Mouse (Mus musculus) gastrocnemius, postnatal 10 days (tissue): Measurements from ENCODE around the gene Treml1. TPM values are rescaled to one million over a fixed set of nuclear protein-coding genes. Genes with fewer than 3 reads are reported as not detected.
"Not testable (repeated sequence)": the region's sequence is repeated elsewhere in the genome, so short reads cannot be mapped to it uniquely, and the experiment has no call there.

ENCODE experiments used
- DNase-seq: peaks from one replicate; pipeline ENCODE4 v3.0.0; 2021; ENCODE audit warnings: mixed read lengths
- long read RNA-seq, 2 experiments: library from polyadenylated mRNA; stranded (forward); transcript quantifications; one replicate each; pipeline ENCODE4 v2.0.0; 2021
- total RNA-seq, 2 experiments: library from RNA; stranded (reverse); gene quantifications; 2 replicates each; pipeline ENCODE4 v1.2.3; 2021

Gene Treml1
- total RNA-seq, result not detected
- long read RNA-seq, experiment 1, result 0 reads
- long read RNA-seq, experiment 2, result 0 reads

DNA sequence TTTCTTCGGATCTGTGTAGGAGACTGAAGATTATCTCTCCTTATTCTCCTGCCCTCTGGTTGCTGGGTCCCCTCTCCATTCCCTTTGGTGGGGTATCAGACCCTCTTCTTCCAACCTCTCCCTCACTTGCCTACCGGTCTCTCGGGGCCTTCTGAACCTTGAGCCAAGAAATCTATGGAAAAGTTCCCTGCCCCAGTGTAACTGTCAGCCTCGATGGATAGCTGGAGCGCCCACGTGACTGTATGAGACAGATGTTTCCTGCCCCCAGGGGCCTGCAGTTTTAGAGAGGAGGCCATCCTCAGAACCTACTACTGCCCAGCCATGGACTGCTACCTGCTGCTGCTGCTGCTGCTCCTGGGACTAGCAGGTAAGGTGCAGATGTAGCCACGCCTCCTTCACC, at the start of gene Treml1:
Gene Treml1, plus strand, starts transcription at position 301 of the 400 bp plus-strand sequence.
- DNase-seq, result no peak

DNA sequence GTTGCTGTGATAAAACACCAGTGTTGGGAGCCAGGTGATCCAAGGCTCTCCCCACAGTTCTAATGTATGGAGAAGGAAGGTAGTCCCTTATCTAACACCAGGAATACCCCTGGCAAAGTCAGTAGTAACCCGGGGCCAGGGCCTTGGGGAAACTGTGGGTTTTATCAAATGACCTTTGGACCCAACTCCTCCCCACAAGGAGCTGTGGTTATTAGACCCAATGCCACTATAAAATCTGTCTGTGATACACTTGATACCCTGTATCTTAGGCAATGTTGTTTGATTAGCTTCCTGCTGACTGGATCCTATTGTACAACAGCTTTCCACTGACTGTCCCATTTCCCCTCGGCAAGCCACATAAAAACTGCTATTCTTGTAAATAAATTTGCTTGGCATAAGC, 47.6 kb upstream of the Treml1 start:
- no peak for DNase-seq

DNA sequence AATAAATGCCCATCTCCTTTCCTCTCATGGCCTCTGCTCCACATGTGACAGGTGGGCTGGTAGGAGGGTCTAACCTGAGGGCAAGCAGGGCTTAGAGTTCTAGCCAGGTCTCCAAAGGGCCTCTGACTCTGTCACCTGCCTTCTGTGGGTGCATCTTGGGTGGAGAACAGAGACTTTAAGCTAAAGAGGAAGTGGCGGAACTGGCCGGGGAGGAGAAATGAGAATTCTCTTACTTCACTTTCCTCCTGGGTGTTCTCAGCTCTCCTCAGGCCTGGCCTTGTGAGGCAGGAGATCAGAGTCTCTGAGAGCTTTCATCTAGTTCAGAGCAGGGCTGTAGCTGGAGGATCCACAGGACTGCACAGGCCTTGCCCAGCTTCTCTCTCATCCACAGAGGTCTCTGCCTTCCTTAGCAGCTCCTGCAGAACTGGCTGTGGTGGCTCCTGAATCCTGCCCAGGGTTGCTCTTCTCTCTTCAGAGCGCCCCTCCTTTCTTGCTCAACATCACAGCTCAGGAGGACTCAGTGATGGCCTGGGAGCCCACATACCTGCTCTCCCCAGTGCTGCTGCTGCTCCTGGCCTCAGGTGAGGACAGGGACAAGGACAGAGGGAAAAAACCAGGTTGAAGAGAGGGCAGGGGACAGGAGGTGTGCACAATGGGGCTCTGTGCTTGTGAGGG, 43.7 kb upstream of the Treml1 start, which contains the start of gene B430306N03Rik:
Gene B430306N03Rik, plus strand, starts transcription at position 237 of the 675 bp plus-strand sequence.
- DNase-seq, result not testable (repeated sequence)

DNA sequence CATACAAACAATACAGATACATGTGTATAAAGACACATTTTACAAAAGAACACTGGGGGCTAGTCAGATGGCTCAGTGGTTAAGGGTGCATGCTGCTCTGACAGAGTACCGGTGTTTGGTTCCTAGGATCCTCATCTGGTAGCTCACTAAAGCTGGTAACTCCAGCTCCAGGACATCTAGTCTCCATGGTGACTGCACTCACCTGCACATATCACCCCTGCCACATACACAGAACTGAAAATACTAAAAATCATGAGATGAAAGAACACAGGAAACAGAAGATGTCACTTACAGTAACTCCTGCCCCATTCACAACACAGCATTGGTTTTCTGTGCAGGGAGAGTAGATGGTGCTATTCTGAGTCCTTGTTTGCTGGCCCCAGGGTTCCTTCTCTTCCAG, 41.0 kb upstream of the Treml1 start:
- DNase-seq, result no peak

DNA sequence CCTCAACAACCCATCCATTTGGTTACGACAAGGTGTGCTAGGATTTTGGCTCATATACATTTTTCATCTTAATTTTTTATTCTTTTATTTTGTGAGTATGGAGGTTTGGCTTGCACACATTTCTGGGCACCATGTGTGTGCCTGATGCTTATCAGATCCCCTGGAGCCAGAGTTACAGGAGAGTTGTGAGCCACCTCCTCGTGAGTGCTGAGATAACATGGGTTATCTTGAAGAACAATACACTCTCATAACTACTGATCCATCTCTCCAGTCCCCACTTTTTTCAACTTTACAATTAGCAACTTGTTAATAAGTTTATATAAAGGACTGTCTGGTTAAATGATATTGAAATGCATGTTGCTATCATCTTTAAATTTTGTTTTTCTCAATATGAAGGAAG, 38.4 kb upstream of the Treml1 start:
- DNase-seq, result no peak

- DNase-seq, result no peak
Measured at GRCm38 (mm10) chr17:48323236-48323635, 36.5 kb upstream of the Treml1 start.

GRCm38 (mm10) chr17:48324258-48324657, 35.5 kb upstream of the Treml1 start:
- no peak for DNase-seq

DNA sequence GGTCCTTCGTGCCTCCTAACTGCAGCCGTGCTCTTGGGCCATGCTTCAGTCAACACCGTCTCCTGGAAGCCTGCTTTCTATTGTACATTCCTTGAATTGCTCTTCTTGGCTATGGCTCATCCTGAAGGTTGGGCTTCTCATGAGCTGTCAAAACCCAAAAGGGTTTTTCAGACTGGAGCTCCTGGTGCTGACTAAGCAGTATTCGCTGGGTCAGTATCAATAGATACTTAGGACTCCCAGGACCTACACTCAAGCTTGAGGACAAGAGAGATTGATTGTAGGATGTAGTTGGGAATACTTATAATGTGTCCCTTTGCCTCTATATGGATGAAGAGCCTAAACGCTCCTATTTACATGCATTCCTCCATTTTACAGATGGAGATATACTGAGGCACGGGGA, 34.6 kb upstream of the Treml1 start:
- DNase-seq, result no peak

DNA sequence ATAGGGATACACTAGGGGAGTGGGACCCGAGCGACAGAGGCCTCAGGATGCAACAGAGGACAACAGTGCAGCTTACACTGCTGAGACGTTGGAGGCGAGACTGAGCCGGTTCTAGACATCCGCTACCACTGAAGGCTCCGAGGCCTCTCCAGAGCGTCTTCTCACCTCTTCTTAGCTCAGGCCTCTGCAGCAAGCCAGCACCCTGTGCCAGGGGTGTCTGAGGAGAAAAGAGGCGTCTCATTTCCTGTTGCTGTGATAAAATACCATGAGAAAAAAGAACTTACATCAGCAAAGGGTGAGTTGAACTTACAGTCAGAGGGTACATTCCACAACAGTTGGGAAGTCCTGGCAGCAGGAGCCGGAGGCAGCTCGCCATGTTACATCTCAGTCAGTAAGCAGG, 34.1 kb upstream of the Treml1 start:
- no peak for DNase-seq

DNA sequence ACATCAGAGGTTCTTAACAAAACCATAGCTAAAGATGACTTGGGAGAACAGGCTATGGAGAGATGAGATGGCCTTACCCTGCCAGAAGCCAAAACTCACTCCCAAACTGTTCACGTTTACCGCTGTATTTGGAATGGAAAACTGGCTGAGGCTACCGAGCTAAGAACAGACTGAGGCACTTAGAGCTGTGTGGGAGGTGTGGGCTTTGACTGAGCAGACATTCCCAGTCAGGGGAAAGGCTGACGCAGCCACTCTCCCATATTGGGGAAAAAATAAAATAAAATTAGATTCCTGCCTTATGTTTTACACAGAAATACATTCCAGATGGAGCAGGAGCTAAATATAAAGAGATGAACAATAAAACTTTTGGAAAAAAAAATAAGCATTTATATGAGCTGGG, 33.1 kb upstream of the Treml1 start:
- DNase-seq, result no peak

DNA sequence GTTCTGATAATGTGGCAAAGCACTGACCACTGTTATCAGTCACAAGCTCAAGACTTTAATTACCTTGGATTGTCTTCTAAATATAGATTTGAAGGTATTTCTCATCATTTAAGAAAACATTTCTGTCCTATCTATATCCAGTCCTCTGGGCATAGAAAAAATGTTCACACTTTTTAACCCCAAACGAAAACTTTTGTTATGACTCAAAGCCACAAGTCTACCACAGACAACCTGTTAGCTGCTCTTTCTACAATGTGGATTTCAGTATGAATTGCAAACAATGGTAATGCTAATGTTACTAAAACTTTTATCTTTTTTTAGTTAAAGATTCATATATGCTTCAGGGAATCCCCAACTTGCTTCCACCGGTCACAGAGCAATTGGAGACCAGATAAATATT, 27.2 kb upstream of the Treml1 start:
- no peak for DNase-seq

DNA sequence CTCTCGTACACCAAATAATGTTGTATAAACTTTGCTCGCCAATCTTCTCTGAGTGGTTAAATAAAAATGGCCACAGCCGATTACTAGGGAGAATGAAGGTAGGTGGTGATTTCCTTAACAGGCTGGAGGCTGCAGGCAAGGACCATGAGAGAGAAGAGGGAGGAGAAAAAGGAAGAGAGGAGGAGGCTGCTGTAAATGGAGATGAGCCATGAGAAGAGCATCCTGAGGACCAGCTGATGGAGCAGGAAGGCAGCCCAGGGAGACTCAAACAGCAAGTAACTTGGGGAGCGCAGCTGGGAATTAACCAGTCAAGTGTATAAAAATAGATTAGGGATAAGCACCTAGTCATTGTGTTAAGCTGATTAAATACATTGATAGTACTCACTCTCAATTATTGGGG, 25.5 kb upstream of the Treml1 start:
- no peak for DNase-seq

- peak; percentile 87 for DNase-seq
Measured at GRCm38 (mm10) chr17:48336857-48337256, 22.9 kb upstream of the Treml1 start.

DNA sequence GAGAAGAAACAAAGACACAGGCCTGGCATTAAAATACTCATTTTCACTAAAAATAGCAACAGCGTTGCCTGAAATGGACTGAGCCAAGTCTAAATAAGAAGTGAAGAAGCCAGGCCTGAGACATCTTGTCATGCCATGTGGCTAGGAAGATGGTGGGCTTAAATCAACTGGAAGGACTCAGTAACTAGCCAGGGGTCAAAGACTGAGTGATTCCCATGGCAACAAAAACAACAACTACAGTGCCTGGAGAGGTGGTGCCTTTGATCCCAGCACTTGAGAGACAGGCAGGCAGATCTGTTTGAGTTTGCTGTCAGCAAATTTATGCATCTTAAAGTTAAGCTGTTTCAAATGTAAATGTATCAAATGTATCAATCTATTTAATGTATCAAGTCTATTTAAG, 19.4 kb upstream of the Treml1 start:
- no peak for DNase-seq

- no peak for DNase-seq
Measured at GRCm38 (mm10) chr17:48341947-48342346, 17.8 kb upstream of the Treml1 start.

GRCm38 (mm10) chr17:48343065-48343464, 16.7 kb upstream of the Treml1 start:
- DNase-seq, result no peak

- no peak for DNase-seq
Measured at GRCm38 (mm10) chr17:48345824-48346223, 13.9 kb upstream of the Treml1 start.

DNA sequence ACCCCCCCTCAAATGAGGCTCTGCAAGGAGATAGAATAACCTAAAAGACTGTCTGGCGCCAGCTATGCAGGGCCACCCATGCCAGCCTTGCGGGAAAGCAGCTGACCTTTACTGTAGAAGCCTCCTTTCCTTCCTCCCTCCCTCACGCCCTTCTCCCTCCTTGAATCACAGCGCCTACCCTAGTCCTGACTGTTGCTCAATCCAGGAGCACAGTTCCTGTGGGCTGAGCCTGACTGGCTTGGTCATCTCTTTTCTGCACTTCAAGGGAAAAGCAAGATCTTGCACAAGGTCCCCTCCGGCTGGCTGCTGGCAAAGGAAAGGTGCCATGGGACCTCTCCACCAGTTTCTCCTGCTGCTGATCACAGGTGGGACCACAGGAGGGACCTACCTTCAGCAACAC, 13.5 kb upstream of the Treml1 start, which contains the start of gene Trem2:
Gene Trem2, plus strand, starts transcription at position 171 of the 400 bp plus-strand sequence.
- no peak for DNase-seq

- DNase-seq, result no peak
Measured at GRCm38 (mm10) chr17:48346834-48347233, 12.9 kb upstream of the Treml1 start.

DNA sequence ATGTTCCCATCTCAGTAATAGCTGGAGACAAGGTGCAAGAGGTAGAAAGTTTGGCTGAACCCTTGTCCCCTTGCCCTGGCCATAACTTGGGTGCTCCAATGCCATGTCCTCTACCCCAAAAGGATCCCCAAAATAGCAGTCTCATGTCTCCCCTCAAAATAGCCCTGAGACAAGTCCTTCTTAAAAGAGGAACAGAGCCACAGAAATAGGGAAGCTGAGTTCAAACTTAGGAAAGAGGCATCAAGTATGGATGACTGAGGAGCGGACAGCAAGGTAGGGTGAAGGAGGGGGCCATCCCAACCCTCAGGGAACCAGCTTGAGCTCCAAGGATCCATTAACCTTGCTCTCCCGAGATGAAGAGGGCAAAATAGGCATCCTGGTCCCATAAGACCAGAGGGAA, 12.4 kb upstream of the Treml1 start:
- DNase-seq, result no peak

DNA sequence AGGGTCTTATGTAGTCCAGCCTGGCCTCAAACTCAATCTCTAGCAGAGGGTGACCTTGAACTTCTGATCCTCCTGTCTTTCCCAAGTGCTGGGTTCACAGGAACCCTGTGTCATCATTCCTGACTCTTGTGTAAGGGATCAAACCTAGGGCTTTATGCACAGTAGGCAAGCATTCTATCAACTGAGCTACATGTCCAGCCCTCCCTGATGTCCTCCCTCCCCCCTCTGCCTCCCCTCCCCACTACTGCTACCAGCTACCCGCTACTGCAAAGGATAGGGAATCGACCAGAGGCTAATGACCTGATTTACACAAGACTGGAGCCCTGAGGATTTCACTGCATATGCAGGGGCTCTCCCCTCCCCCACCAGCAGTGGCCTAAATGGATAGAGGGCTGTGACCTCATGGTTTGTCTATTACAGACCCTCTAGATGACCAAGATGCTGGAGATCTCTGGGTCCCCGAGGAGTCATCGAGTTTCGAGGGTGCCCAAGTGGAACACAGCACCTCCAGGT, 9.0 kb upstream of the Treml1 start:
- DNase-seq, result no peak

DNA sequence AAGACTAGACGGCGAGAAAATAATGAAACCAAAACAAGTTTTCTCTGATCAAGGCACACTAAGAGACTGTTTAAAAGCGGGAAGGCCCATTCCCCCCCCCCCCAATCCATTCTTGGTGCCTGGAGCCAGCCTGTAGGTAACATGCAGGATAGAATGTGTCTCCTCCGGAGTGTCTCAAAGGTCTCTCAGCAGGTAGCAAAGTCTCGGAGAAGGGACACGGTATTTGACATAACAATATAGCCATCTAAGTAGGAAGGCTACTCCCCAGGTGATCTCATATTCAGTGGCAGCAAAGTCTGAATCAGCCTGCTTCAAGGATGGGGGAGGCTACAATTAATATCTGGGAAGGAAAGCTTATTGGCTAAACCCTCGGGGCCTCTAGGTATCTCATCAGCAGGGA, 6.7 kb upstream of the Treml1 start:
- not testable (repeated sequence) for DNase-seq

DNA sequence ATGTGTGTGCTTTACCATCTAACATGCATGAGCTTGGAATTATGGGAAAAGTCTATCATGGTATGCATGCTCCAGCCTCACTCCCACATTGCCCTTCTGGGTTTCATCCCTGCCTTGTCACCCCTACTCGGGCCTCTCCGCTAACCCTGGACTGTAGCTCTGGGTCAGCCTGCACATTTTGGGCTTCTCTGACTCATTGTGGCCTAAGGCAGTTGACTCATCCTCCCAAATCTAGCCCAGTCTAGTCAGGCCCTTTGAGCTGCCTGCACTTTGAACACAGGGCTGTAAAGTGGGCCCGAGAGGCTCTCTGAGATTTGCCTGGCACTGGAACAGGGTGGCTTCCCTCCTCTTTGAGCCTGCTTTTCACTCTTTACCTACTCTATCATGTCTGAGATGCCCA, 3.9 kb upstream of the Treml1 start:
- DNase-seq, result no peak

- no peak for DNase-seq
Measured at GRCm38 (mm10) chr17:48357892-48358291, 1.8 kb upstream of the Treml1 start.
